Mouse (Mus musculus): ENCODE measurements around the gene Thap12. TPM values are rescaled to one million over a fixed set of nuclear protein-coding genes. Genes with fewer than 3 reads are reported as not detected.

Gene Thap12
- 35.6 and 37.4 TPM in 2 replicates for polyA plus RNA-seq (2015; fragmentation: Nextera tagmentation; extraction: Ambion mirVana)

DNA sequence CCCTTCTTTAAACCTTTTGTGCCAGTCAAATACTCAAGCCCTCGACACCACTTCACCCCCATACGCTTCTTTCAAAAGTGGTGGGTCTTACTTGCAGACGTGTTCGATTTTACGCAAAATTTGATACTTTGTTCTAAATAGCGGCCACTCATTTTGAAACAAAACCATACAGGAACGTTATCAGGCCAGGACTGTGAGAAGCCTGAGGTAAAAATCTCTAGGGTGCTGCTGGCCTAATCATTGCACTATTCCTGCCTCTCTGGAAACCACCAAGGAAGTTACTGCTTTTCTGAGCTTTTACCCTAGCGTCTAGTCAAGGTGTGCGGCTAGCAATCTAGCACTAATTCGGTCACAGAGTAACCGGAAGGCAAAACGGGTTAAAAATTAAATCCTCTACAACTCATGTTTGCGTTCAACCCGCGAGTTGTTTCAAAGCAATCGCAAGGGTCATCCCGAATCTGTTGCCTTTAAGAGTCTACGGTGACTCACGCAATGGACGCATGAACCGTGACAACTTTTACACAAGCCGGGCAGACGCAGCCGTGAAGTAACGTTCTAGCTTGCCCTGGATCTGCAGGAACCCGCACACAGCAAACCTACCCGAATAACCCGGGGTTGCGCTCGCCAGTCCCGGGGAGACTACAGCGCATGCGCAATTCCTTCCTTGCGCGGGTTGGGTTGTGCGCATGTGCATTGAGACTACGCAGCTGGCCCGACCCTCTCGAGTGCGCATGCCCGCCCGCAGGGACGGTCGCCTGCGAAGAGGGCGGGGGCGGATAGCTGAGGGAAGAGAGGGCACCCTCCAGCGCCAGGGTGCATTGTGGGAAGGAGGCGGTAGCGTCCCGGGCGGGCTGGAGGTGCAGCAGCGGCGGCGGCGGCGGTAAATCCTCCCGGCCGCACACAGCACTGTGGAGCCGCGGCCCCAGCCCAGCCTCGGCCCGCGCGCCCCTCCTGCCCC is at the start of gene Thap12:
Thap12 (plus strand) TSS at position 821 of the 958 bp plus-strand sequence.
- ATAC-seq (replicated peaks; ENCODE audit: insufficient number of reproducible peaks, insufficient read depth, low FRiP score, low read depth) = peak; percentile 99

DNA sequence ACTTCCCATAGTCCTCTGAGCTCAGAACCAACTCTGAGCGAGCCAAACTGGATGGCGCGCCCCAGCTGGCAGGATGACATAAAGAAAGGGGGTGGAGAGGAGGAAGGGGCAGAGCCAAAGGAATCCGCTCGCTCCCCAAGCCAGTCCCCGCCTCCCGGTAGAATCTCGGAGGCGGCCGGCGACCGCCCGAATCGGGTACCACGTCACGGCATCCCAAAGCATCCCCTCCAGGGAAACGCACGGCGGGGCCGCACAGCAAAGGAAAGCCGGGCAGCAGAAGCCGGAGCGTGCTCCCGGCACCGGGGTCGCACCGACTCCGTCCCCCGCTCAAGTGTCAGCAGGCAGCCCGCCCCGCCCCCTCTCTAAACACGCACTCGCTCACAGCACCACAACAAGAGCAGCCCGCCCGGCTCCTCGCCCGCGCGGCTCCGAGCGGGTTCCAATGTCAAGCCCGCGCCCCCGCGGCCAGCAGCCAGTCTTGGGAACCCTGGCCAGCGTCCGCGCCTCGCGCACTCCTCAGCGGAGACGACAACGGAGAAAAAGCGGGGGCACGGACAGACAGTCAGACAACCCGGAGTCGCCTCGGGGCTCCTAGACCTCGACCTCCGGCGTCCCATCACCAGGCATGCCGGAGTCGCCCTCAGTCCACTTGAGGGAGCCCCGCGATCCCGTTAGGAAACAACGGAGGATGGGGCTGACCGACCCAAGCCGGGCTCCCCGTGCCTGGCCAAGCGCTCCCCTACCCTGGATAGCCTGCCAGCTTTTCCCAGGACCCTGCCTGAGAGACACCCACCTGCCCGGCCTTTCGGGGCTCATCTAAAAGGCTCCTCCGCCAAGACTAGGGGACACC is 47.0 kb upstream of the Thap12 start:
- Histone ChIP-seq H3K9ac (peak overlapping the region; percentile 83), H3K4me1 (replicated peaks) (peaks cover 18% of the 10 kb centered on the region), H3K4me2 (peak overlapping the region; percentile 60), H3K4me3 (peak overlapping the region; percentile 87), H3K9me3 (replicated peaks) (no peaks in the 10 kb centered on the region), H3K27ac (peak overlapping the region; percentile 97), H3K36me3 (peaks cover 18% of the 10 kb centered on the region; the same call in 1 of the 2 replicates), H3K27me3 (no peaks in the 10 kb centered on the region)
- peak; percentile 58 for ATAC-seq (replicated peaks; ENCODE audit: insufficient number of reproducible peaks, insufficient read depth, low FRiP score, low read depth)
- under 1% methylated on average over 73 of the region's 74 CpGs for WGBS

More for the DNA sequence above, at the start of gene Thap12:
- H3K27me3 ChIP-seq = no peaks in the 10 kb centered on the region
- H3K4me2 ChIP-seq = peak within 1 kb of the TSS; percentile 75
- no peaks in the 10 kb centered on the region for H3K36me3 ChIP-seq
- 2% methylated on average over 50 of the region's 65 CpGs for WGBS
- H3K27ac ChIP-seq = peak within 1 kb of the TSS; percentile 89
- peak within 1 kb of the TSS; percentile 88 for H3K4me3 ChIP-seq
- H3K9me3 ChIP-seq (replicated peaks) = no peaks in the 10 kb centered on the region
- H3K9ac ChIP-seq = peak within 1 kb of the TSS; percentile 93
- peaks cover 23% of the 10 kb centered on the region for H3K4me1 ChIP-seq (replicated peaks)

DNA sequence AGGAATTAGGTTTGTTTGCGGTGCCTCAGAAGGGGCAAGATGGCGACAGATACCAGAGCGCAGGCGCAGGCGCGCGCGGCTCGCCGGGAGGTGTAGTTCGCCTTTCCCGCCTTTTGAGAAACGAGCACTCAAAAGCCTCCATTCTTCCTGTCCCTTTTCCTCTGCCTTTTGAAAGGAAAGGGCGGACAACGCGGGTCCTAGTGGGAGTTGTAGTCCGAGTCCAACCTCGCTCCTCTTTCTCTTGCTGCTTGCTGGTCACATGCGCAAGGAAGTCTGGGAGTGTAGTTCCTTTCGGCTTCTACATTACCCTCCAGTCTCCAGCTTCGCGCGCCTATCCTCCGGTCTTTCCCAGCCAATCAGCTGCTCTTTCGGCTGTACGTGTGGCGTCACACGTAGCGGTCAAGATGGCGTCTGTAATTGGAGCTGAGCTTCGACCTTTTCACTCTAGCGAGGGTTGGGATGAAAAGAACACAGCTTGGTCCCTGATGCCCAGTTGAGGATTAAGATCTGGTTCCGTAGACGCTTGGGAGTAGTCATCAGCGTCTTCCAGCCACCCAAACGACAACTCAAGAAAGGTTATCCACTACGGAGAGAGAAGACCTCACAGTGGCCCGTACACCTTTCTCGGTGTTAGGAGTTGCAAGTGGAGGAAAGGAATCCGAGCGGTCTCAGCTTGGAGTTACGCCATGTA is 46.2 kb upstream of the Thap12 start, which contains the start of gene Emsy:
Emsy (minus strand) TSS at position 253 of the 691 bp plus-strand sequence.
- peak within 1 kb of the TSS; percentile 87 for H3K4me3 ChIP-seq
- peak within 1 kb of the TSS; percentile 73 for H3K4me2 ChIP-seq
- H3K27me3 ChIP-seq = no peaks in the 10 kb centered on the region
- ATAC-seq (replicated peaks; ENCODE audit: insufficient number of reproducible peaks, insufficient read depth, low FRiP score, low read depth) = peak; percentile 96
- H3K27ac ChIP-seq = peak within 1 kb of the TSS; percentile 97
- under 1% methylated on average over 42 of the region's 42 CpGs for WGBS
- no peaks in the 10 kb centered on the region for H3K9me3 ChIP-seq (replicated peaks)
- H3K4me1 ChIP-seq (replicated peaks) = peaks cover 18% of the 10 kb centered on the region
- H3K9ac ChIP-seq = peak within 1 kb of the TSS; percentile 83
- peaks cover 18% of the 10 kb centered on the region; the same call in 1 of the 2 replicates for H3K36me3 ChIP-seq

DNA sequence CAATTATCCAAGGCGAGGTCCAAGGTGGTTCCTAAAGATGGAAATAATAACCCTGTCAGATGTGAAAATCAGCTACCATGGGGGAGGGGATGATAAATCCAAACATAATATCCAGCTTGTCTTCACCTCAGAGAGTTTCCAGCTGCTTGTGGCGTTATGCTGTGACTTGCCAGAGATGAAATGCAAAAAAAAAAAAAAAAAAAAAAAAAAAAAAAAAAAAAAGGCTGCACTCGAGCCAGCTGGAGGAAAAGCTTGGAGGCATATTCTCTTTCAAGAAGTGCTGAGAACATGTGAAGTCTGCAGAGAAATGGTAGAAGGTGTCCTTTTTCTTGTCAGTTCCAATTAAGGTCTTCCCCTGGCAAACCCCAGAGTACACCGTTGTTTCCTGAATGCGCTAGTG is 37.7 kb upstream of the Thap12 start:
- Histone ChIP-seq H3K9me3 (replicated peaks) (no peaks in the 10 kb centered on the region), H3K9ac (no peak overlapping the region), H3K4me2 (no peak overlapping the region), H3K4me3 (no peak overlapping the region), H3K27me3 (no peaks in the 10 kb centered on the region), H3K36me3 (no peaks in the 10 kb centered on the region), H3K27ac (no peak overlapping the region), H3K4me1 (replicated peaks) (peaks cover 13% of the 10 kb centered on the region)
- 50% methylated on average over 5 of the region's 5 CpGs for WGBS
- ATAC-seq (replicated peaks; ENCODE audit: insufficient number of reproducible peaks, insufficient read depth, low FRiP score, low read depth) = no peak; the same call in 1 of the 2 replicates

DNA sequence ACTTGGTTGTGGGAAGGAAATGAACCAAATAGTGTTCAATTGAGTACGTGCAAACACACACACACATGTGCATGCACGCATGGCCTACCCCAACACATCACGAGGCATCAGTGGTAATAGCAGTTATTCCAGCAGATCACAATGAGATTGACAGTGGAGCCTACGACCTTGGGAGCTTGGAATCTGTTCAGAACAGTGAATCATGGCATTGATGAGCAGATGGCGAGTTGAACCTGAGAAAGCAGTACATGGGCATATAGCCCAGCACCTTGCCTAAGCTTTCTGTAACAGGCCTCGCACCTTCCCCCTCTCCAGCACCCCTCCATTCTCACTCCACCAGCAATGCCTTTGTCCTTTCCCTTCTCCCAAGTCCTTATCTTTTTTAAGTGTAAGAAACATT is 37.2 kb upstream of the Thap12 start:
- H3K9ac ChIP-seq = no peak overlapping the region
- H3K27me3 ChIP-seq = no peaks in the 10 kb centered on the region
- H3K4me3 ChIP-seq = no peak overlapping the region
- no peak overlapping the region for H3K27ac ChIP-seq
- H3K4me1 ChIP-seq (replicated peaks) = peaks cover 13% of the 10 kb centered on the region
- no peaks in the 10 kb centered on the region for H3K36me3 ChIP-seq
- ATAC-seq (replicated peaks; ENCODE audit: insufficient number of reproducible peaks, insufficient read depth, low FRiP score, low read depth) = no peak
- WGBS = 84% methylated on average over 6 of the region's 6 CpGs
- no peaks in the 10 kb centered on the region for H3K9me3 ChIP-seq (replicated peaks)
- no peak overlapping the region for H3K4me2 ChIP-seq

DNA sequence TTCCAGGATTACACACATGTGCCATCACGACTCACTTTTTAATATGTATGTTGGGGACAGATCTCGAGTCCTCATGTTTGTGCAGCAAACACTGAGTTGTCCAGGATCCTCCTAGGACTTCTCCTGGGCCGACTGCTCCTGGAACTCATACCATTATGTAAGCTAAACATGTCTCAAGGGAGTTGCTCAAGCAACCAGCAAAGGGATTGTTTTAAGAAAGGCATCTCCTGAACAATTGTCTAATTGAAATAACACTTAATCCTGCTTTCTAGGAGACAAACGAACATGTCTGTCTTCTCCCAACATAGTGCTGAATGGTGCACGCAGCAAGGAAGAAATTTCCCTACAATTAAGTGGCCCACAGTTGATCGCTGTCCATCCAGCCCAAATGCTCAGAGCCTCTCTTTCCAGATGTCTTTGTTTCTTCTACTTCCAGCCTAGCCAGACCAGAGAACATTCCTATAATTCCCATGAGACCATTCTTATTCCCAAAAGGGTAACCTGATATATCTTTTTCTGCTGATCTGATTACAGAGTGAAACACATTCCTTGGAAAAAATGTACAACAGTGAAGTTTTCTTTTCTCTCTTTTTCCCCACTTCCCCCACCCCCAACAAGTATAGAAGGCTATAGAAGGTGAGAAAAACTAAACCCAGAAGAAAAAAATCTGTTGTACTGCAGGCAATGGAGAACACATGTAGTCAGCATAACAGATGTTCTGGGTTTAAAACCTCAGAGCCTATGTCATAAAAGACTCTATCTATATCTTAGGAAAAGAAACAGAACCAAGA is 34.8 kb upstream of the Thap12 start:
- Histone ChIP-seq H3K27ac (no peak overlapping the region), H3K4me3 (no peak overlapping the region), H3K4me2 (no peak overlapping the region), H3K36me3 (no peaks in the 10 kb centered on the region), H3K4me1 (replicated peaks) (peaks cover 38% of the 10 kb centered on the region), H3K9me3 (replicated peaks) (no peaks in the 10 kb centered on the region), H3K27me3 (no peaks in the 10 kb centered on the region), H3K9ac (no peak overlapping the region)
- WGBS = 62% methylated on average over 6 of the region's 6 CpGs
- no peak for ATAC-seq (replicated peaks; ENCODE audit: insufficient number of reproducible peaks, insufficient read depth, low FRiP score, low read depth)

DNA sequence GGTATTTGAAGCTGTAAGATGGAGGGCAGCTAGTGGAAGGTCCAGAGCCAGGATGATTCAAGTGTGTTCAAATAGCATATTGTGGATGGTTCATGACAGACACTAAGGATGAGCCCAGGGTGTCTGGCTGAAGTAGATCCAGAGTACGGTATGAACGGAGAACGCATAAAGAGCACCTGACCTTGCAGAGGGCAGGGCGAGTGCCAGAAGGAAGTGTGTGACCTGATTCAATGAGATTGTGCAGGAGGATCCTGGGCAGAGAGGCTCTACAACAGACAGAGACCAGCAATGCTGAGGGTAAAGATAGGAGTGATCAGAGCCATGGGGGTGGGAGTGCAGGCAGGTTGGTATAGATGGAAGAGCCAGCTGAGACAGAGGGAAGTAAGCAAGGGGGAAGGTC is 32.1 kb upstream of the Thap12 start:
- Histone ChIP-seq H3K36me3 (no peaks in the 10 kb centered on the region), H3K4me1 (replicated peaks) (peaks cover 36% of the 10 kb centered on the region), H3K4me3 (no peak overlapping the region), H3K27me3 (no peaks in the 10 kb centered on the region), H3K9ac (no peak overlapping the region), H3K9me3 (replicated peaks) (no peaks in the 10 kb centered on the region), H3K27ac (no peak overlapping the region), H3K4me2 (no peak overlapping the region)
- no peak for ATAC-seq (replicated peaks; ENCODE audit: insufficient number of reproducible peaks, insufficient read depth, low FRiP score, low read depth)
- WGBS = 80% methylated on average over 4 of the region's 4 CpGs

DNA sequence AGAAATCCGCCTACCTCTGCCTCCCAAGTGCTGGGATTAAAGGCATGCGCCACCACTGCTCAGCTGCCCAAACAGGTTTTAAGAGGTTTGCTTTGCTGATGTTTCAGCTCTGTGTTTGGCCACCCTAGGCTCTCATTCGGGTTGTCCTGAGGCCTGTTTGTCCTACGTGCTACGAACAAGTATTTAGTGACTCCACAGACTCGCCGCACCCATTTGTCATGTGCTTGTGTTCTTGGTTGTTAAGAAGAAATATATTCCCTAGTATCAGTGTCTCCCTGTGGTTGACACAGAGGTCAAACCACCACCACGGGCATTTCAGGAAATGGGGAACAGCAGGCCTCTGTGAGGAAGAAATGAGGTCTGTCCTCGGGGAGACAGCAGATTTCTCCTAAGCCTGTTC is 31.5 kb upstream of the Thap12 start:
- Histone ChIP-seq H3K36me3 (no peaks in the 10 kb centered on the region), H3K4me3 (no peak overlapping the region), H3K4me2 (0 out of 2 replicates have a peak overlapping the region, but pooled peaks have one; percentile 39), H3K4me1 (replicated peaks) (peaks cover 36% of the 10 kb centered on the region), H3K9me3 (replicated peaks) (no peaks in the 10 kb centered on the region), H3K27me3 (no peaks in the 10 kb centered on the region), H3K9ac (no peak overlapping the region), H3K27ac (peak overlapping the region; percentile 75; the same call in 1 of the 2 replicates)
- no peak for ATAC-seq (replicated peaks; ENCODE audit: insufficient number of reproducible peaks, insufficient read depth, low FRiP score, low read depth)
- WGBS = 68% methylated on average over 9 of the region's 9 CpGs

DNA sequence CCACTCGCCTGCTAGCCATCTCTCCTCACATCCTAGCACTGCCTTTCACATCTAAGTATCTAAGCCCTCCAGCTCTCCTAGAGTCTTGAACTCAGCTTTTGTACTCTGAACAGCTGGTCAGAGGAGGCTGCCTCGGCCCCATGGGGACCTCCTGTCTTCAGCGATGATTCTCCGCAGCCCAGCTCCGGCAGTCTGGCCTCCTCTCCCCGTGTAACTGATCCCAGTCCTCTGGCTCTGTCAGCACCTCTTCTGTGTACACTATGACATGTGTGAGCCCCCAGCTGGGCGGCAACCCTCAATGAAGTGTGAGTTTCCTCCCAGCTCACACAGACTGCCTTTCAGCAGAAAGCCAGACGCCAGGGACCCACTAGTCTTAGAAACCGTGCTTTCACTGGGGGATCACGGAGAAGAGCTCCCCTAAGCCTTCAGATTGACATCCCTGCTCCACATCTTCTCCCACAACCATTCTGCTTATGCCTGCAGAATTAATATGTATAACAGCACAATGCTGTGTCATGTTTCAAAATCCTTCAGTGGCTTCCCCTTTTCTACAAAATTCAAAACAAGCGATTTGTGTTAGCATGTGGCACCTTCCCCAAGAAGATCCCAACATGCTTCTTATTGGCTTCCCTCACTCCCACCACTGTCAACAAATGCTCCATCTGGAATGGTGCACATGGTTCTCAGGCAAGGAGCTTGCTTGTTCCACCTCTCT is 30.5 kb upstream of the Thap12 start:
- Histone ChIP-seq H3K9me3 (replicated peaks) (no peaks in the 10 kb centered on the region), H3K36me3 (no peaks in the 10 kb centered on the region), H3K4me1 (replicated peaks) (peaks cover 36% of the 10 kb centered on the region), H3K27ac (peak overlapping the region; percentile 75), H3K9ac (peak overlapping the region; percentile 41; the same call in 1 of the 2 replicates), H3K4me3 (no peak overlapping the region), H3K27me3 (no peaks in the 10 kb centered on the region), H3K4me2 (peak overlapping the region; percentile 39)
- peak; percentile 85 for ATAC-seq (replicated peaks; ENCODE audit: insufficient number of reproducible peaks, insufficient read depth, low FRiP score, low read depth)
- WGBS = 23% methylated on average over 11 of the region's 11 CpGs

DNA sequence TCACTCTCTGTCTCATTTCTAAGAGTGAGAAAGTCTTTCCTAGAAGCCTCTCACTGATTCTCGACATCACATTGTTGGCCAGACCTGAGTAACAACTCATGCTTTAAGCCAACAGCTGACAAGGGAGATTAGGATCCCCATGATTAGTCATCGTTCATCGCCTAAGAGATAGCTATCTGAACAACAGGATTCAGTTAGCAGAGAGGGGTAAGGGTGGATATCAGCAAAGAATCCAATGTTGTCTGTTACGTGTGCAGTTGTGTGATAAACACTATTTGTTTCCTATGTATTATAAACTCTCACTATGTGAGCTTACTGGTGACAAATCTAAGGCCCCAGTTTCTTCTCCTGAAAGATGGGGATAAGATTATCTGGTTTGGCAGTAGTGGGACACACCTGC is 28.6 kb upstream of the Thap12 start:
- Histone ChIP-seq H3K4me1 (replicated peaks) (peaks cover 51% of the 10 kb centered on the region), H3K27me3 (no peaks in the 10 kb centered on the region), H3K27ac (no peak overlapping the region), H3K4me2 (no peak overlapping the region), H3K9ac (no peak overlapping the region), H3K9me3 (replicated peaks) (no peaks in the 10 kb centered on the region), H3K4me3 (no peak overlapping the region), H3K36me3 (no peaks in the 10 kb centered on the region)
- WGBS = 63% methylated on average over 4 of the region's 4 CpGs
- no peak for ATAC-seq (replicated peaks; ENCODE audit: insufficient number of reproducible peaks, insufficient read depth, low FRiP score, low read depth)
